Mouse (Mus musculus) WW6 (cell line): ENCODE measurements around the gene Irx2.

ENCODE experiments used
- DNase-seq: peaks from one replicate; pipeline ENCODE4 v3.0.0-alpha.2; 2013; ENCODE audit warnings: low read depth, low spot score

Gene Irx2

GRCm38 (mm10) chr13:72636331-72636851 lies 7.8 kb downstream of the Irx2 start:
- DNase-seq, result no peak

GRCm38 (mm10) chr13:72637536-72637935 lies 8.9 kb downstream of the Irx2 start:
- no peak for DNase-seq

GRCm38 (mm10) chr13:72638401-72639130 lies 9.9 kb downstream of the Irx2 start:
- no peak for DNase-seq

- no peak for DNase-seq
These were observed 11.0 kb downstream of the Irx2 start for GRCm38 (mm10) chr13:72639441-72640130.

- no peak for DNase-seq
These were observed 11.5 kb downstream of the Irx2 start for GRCm38 (mm10) chr13:72640131-72640521.

- no peak for DNase-seq
These were observed 27.8 kb downstream of the Irx2 start for GRCm38 (mm10) chr13:72656447-72656846.

- DNase-seq, result no peak
These were observed 47.2 kb downstream of the Irx2 start for GRCm38 (mm10) chr13:72675826-72676225.
